Mouse (Mus musculus) stomach, embryonic 14.5 days (tissue): ENCODE data around the gene 1700020L24Rik. TPM values are rescaled to one million over a fixed set of nuclear protein-coding genes. Genes with fewer than 3 reads are reported as not detected.

Source experiments
- ATAC-seq: fragments of 200-750 bp; cut with Nextera tagmentation; 2 replicates; pipeline ENCODE4 v1.8.0; 2017; ENCODE audit warnings: low read depth, moderate TSS enrichment; ENCODE audit not compliant: insufficient number of reproducible peaks, insufficient read depth, low FRiP score
- H3K27ac ChIP-seq: fragments of 300-500 bp; sonication (generic); 2 replicates; pipeline ENCODE4 v1.5.1; 2014; ENCODE audit warnings: mild to moderate bottlenecking, low read length, moderate library complexity, mixed read lengths
- H3K27me3 ChIP-seq: fragments of 300-500 bp; sonication (generic); 2 replicates; pipeline ENCODE4 v1.6.1; 2014; ENCODE audit warnings: low read length, control low read depth, mixed read lengths; ENCODE audit not compliant: control insufficient read depth, insufficient read depth
- H3K36me3 ChIP-seq: fragments of 300-500 bp; sonication (generic); 2 replicates; pipeline ENCODE4 v1.6.1; 2014; ENCODE audit warnings: mild to moderate bottlenecking, control low read depth, low read length, moderate library complexity, mixed read lengths; ENCODE audit not compliant: control insufficient read depth, insufficient read depth
- H3K4me1 ChIP-seq: fragments of 300-500 bp; sonication (generic); 2 replicates; pipeline ENCODE4 v1.6.1; 2014; ENCODE audit warnings: low read length, control low read depth, mixed read lengths; ENCODE audit not compliant: control insufficient read depth, insufficient read depth
- H3K4me2 ChIP-seq: fragments of 300-500 bp; sonication (generic); replicated peaks from 2 replicates; pipeline ENCODE4 v1.6.1; 2014; ENCODE audit warnings: low read depth, low read length, control low read depth
- H3K4me3 ChIP-seq: fragments of 300-500 bp; sonication (generic); 2 replicates; pipeline ENCODE4 v1.5.1; 2014; ENCODE audit warnings: low read depth, low read length, control low read depth
- H3K9ac ChIP-seq: fragments of 300-500 bp; sonication (generic); replicated peaks from 2 replicates; pipeline ENCODE4 v1.6.1; 2014; ENCODE audit warnings: low read depth, mild to moderate bottlenecking, control low read depth, low read length, moderate library complexity, mixed read lengths
- H3K9me3 ChIP-seq: fragments of 300-500 bp; sonication (generic); 2 replicates; pipeline ENCODE4 v1.6.1; 2016; ENCODE audit warnings: low read depth, low read length, control low read depth; ENCODE audit not compliant: control insufficient read depth
- WGBS: fragments of 180-500 bp; shearing (Covaris S2); extraction: QIAGEN DNeasy Blood & Tissue Kit; methylation state at CpG from one replicate; pipeline ENCODE4 v1.1.7; 2014; 5-methylcytosine and 5-hydroxymethylcytosine counted together
- polyA plus RNA-seq: library from polyadenylated mRNA; unstranded; fragments of >200 nt; fragmentation: Nextera tagmentation; extraction: Ambion mirVana; gene quantifications from 2 replicates; pipeline ENCODE4 v1.2.1, GENCODE M21; 2014

1700020L24Rik gene
- polyA plus RNA-seq, 1 experiment from 2014 or later = 1.5 TPM

GRCm38 (mm10) chr11:83468765-83469164 lies 31.3 kb downstream of the 1700020L24Rik start:
- WGBS = 86% methylated on average over 3 of the region's 3 CpGs

GRCm38 (mm10) chr11:83471766-83472165 lies 34.3 kb downstream of the 1700020L24Rik start:
- no peak overlapping the region; the same call in 1 of the 2 replicates for H3K27ac ChIP-seq
- 60% methylated on average over 2 of the region's 2 CpGs for WGBS

More at GRCm38 (mm10) chr11:83468765-83469164, 31.3 kb downstream of the 1700020L24Rik start:
- Histone ChIP-seq H3K4me2 (no peak overlapping the region), H3K9me3 (no peaks in the 10 kb centered on the region), H3K27me3 (no peaks in the 10 kb centered on the region), H3K4me1 (no peaks in the 10 kb centered on the region), H3K4me3 (no peak overlapping the region), H3K27ac (no peak overlapping the region), H3K9ac (no peak overlapping the region), H3K36me3 (no peaks in the 10 kb centered on the region)
- ATAC-seq = no peak

GRCm38 (mm10) chr11:83472324-83473234 lies 35.1 kb downstream of the 1700020L24Rik start, which contains the start of gene Taf15:
TSS of gene Taf15 (plus strand) at chr11:83473086.
- H3K9ac ChIP-seq = peak within 1 kb of the TSS; percentile 76
- H3K36me3 ChIP-seq = peaks cover 2% of the 10 kb centered on the region; the same call in 1 of the 2 replicates
- no peaks in the 10 kb centered on the region for H3K27me3 ChIP-seq
- peaks cover 8% of the 10 kb centered on the region for H3K4me1 ChIP-seq
- no peaks in the 10 kb centered on the region for H3K9me3 ChIP-seq
- WGBS = under 1% methylated on average over 66 of the region's 66 CpGs
- H3K4me3 ChIP-seq = peak within 1 kb of the TSS; percentile 67
- ATAC-seq = peak; percentile 98
- peak within 1 kb of the TSS; percentile 97 for H3K27ac ChIP-seq
- peak within 1 kb of the TSS; percentile 89 for H3K4me2 ChIP-seq

More at GRCm38 (mm10) chr11:83471766-83472165, 34.3 kb downstream of the 1700020L24Rik start:
- Histone ChIP-seq H3K9ac (no peak overlapping the region), H3K4me1 (peaks cover 8% of the 10 kb centered on the region), H3K4me2 (peak overlapping the region; percentile 43), H3K27me3 (no peaks in the 10 kb centered on the region), H3K9me3 (no peaks in the 10 kb centered on the region), H3K4me3 (peak overlapping the region; percentile 67; the same call in 1 of the 2 replicates), H3K36me3 (no peaks in the 10 kb centered on the region)
- ATAC-seq = no peak

- under 1% methylated on average over 47 of the region's 52 CpGs for WGBS
Measured at GRCm38 (mm10) chr11:83473235-83474016, 35.9 kb downstream of the 1700020L24Rik start.

More at GRCm38 (mm10) chr11:83473235-83474016, 35.9 kb downstream of the 1700020L24Rik start:
- peak overlapping the region; percentile 67 for H3K4me3 ChIP-seq
- peak; percentile 75 for ATAC-seq
- H3K27me3 ChIP-seq = no peaks in the 10 kb centered on the region
- peaks cover 8% of the 10 kb centered on the region for H3K4me1 ChIP-seq
- peak overlapping the region; percentile 89 for H3K4me2 ChIP-seq
- H3K9ac ChIP-seq = peak overlapping the region; percentile 76
- peaks cover 5% of the 10 kb centered on the region; the same call in 1 of the 2 replicates for H3K36me3 ChIP-seq
- peak overlapping the region; percentile 97 for H3K27ac ChIP-seq
- H3K9me3 ChIP-seq = no peaks in the 10 kb centered on the region

Other genes with a start within 250 kb of the 1700020L24Rik start
- gene Slfn3, start 246.3 kb upstream of the 1700020L24Rik start, polyA plus RNA-seq = 0.57 and 0.77 TPM in 2 replicates
- gene Slfn14, start 151.0 kb upstream of the 1700020L24Rik start, polyA plus RNA-seq = 0.14 TPM in 1 of 2 replicates, not detected in the other
- 68.6 and 72.3 TPM in 2 replicates for gene Ap2b1, start 138.7 kb upstream of the 1700020L24Rik start, polyA plus RNA-seq
- gene Pex12, start 135.1 kb upstream of the 1700020L24Rik start, polyA plus RNA-seq = 15.9 and 16.7 TPM in 2 replicates
- 0.62 and 1.1 TPM in 2 replicates for gene Rasl10b, start 28.5 kb upstream of the 1700020L24Rik start, polyA plus RNA-seq
- gene Gas2l2, start 8.2 kb upstream of the 1700020L24Rik start, polyA plus RNA-seq = 0.10 TPM in 1 of 2 replicates, not detected in the other
- 1.4 and 1.9 TPM in 2 replicates for gene Mmp28, start 25.4 kb downstream of the 1700020L24Rik start, polyA plus RNA-seq
- 26.8 and 27.0 TPM in 2 replicates for gene Taf15, start 35.4 kb downstream of the 1700020L24Rik start, polyA plus RNA-seq
- gene Heatr9, start 84.5 kb downstream of the 1700020L24Rik start, polyA plus RNA-seq = not detected in 2 replicates
- gene Ccl5, start 92.8 kb downstream of the 1700020L24Rik start, polyA plus RNA-seq = 0.69 and 1.0 TPM in 2 replicates
- 1.9 and 4.4 TPM in 2 replicates for gene Ccl9, start 141.0 kb downstream of the 1700020L24Rik start, polyA plus RNA-seq
- 2.2 and 3.4 TPM in 2 replicates for gene Ccl6, start 155.4 kb downstream of the 1700020L24Rik start, polyA plus RNA-seq
- not detected in 2 replicates for gene Rpl9-ps1, start 207.9 kb downstream of the 1700020L24Rik start, polyA plus RNA-seq
- 0.46 TPM in 1 of 2 replicates, not detected in the other for gene Ccl3, start 211.7 kb downstream of the 1700020L24Rik start, polyA plus RNA-seq
- 0.68 TPM in 1 of 2 replicates, not detected in the other for gene Ccl4, start 224.9 kb downstream of the 1700020L24Rik start, polyA plus RNA-seq